Mouse (Mus musculus) central nervous system, embryonic 14 days (tissue): ENCODE measurements around the gene Pipox. TPM values are rescaled to one million over a fixed set of nuclear protein-coding genes. Genes with fewer than 3 reads are reported as not detected.

Experiments
- polyA plus RNA-seq: library from polyadenylated mRNA; depleted of rRNA; stranded (reverse); fragments of >200 nt; gene quantifications from 2 replicates; pipeline ENCODE4 v1.2.3, GENCODE M21; 2012; rRNA removed

Gene Pipox
- 12.1 and 17.9 TPM in 2 replicates for polyA plus RNA-seq

DNA sequence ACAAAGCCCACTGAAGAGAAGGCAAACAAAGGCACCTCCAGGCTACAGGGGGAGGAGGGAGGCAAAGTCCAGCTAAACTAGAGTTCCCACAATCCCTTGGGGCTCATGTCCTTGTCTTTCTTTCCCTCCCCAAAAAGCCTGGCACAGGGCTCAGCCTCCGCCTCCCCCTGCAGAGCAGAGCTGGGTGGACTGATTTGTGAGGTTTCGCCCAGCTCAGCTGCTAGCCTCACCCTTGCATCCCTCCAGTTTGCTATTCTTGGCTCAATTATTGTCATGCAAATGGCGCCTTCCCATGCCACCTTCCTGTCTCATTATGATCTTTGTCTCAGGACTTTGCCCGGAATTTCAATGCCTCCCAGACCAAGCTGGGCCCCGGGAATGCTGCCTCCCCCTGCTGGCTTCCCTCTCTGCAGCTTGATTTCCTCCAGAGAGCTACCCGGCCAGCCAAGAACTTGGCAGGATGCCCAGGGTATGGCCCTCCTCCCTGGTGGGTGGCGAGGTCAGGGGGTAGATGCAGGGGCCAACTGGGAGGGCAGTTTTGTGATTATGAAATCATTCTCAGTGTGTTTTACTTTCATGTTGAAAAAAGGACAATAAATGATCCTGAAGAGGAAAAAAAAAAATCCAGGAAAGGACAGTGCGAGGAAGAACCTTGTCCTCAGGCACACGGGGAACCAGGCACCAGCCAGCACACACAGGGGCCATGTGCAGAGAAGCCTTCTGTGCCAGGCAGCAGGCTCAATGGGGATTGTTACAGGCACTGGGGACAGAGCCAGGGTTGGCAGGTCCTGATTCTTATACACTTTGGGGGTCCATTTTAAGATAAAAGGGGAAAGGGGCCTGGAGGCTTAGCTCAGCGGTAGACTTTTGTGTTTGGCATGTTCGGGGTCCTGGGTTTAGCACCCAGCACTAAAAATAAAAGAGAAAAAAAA, at the start of gene Pipox:
TSS of gene Pipox (minus strand) at position 310 of the 932 bp plus-strand sequence.

DNA sequence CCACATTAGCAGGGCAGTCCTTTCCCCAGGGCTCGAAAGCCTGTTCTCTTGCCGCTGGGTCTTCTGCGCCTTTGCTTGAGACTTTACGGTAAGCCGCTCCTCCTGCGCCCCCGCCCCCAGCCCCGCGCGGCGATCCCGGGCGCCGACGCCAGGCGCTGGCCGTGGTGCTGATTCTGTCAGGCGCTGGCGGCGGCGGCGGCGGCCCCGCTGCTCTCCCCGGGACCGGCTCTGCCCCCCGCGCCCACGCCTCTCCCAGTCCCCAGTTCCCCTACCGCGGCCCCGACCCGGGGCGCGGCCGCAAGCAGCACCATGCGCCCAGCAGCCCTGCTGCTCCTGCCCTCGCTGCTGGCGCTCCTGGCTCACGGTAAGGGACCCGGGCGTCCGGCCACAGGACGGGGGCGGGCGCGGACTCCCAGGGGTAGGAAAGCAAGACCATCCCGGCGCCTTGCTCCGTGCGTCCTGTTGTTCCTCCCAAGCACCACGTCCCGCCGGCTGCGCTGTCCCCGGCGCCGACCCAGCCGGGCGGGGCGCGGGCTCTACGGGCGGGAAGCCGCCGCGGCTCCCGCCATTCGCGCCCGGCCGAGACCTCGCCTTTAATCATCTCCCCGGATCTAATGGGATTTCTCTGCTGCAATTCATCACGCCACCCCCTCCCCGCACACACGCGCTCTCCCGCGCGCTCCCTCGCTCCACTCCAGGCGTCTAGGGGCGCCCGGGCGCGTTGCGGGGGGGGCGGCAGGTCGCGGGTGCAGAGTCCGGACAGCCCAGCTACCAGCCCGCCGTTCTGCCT, 37.0 kb upstream of the Pipox start, which contains the start of gene Sez6:
TSS of gene Sez6 (plus strand) at position 50 of the 790 bp plus-strand sequence.

Other genes with a start within 250 kb of the Pipox start
- gene Nufip2, start 207.9 kb downstream of the Pipox start, polyA plus RNA-seq: 15.4 and 16.1 TPM in 2 replicates
- 0.26 TPM in 1 of 2 replicates, not detected in the other for gene Cryba1, start 168.8 kb downstream of the Pipox start, polyA plus RNA-seq
- gene Myo18a, start 130.8 kb downstream of the Pipox start, polyA plus RNA-seq: 38.3 and 43.1 TPM in 2 replicates
- gene Gm10277, start 106.3 kb downstream of the Pipox start, polyA plus RNA-seq: not detected in 2 replicates
- 139 and 182 TPM in 2 replicates for gene Sez6, start 36.7 kb upstream of the Pipox start, polyA plus RNA-seq
- 88.9 TPM in 2 replicates for gene Phf12, start 88.7 kb upstream of the Pipox start, polyA plus RNA-seq
- 25.5 and 27.0 TPM in 2 replicates for gene Dhrs13, start 138.2 kb upstream of the Pipox start, polyA plus RNA-seq
- gene Flot2, start 143.8 kb upstream of the Pipox start, polyA plus RNA-seq: 96.9 and 97.0 TPM in 2 replicates
- gene Eral1, start 186.3 kb upstream of the Pipox start, polyA plus RNA-seq: 29.9 and 30.4 TPM in 2 replicates
- gene Fam222b, start 200.6 kb upstream of the Pipox start, polyA plus RNA-seq: 24.0 and 25.4 TPM in 2 replicates